Mouse (Mus musculus) R1 (cell line): ENCODE results near the gene Col4a3.

Experiments
- DNase-seq: peaks from one replicate; pipeline ENCODE4 v3.0.0-alpha.2; 2018; ENCODE audit warnings: low read depth, low spot score

Gene Col4a3

DNA sequence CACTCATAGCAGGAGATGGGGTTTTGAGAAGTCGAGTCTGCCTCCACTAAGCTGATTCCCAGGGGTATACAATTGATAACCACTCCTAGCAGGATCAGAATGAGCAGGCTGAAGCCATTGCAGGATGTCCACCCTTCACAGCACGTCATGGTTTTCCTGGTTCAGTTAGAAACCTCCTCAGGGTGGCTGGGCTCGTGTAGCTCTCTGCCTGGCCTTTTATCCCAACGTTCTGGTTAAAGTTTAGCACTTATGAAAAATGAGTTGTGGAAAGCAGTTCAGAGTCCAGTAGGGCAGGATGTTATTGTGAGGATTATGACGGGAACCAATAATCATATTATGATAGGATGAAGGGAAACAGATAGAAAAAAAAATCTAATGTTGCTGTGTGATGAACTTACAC, 181.5 kb downstream of the Col4a3 start, which contains the start of gene Tm4sf20:
Gene Tm4sf20 (minus strand): TSS at position 193 of the 400 bp plus-strand sequence.
- DNase-seq, result no peak

DNA sequence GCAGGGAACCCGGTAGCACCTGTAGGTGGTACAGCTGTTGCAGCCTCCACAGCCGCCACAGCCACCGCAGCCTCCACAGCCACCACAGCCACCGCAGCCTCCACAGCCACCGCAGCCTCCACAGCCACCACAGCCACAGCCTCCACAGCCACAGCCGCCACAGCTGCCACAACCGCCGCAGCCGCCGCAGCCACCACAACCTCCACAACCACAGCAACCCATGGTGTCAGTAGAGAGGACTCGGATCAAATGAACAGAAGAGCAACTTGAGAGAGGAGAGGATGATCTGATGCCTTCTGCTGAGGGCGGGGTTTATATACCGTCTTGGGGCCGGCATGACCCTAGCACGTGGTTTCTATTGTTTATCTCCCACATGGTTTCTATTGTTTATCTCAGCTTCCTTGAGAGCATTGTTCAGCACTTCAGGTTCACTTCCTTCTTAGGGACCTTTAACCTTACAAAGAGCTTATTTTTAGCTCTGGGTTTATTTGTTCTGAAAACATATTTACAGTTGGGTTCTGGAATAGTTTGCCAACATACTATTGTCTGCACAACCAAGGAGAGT, 184.4 kb downstream of the Col4a3 start, which contains the start of gene Gm47791:
Gene Gm47791 (minus strand): TSS at position 222 of the 565 bp plus-strand sequence.
- peak; percentile 59 for DNase-seq
